Mouse (Mus musculus) cerebellum, adult 11-12 months (tissue): Measurements from ENCODE around the gene Rab6b.
"Not testable (repeated sequence)": the region's sequence is repeated elsewhere in the genome, so short reads cannot be mapped to it uniquely, and the experiment has no call there.

Experiments used
- DNase-seq: peaks from one replicate; pipeline ENCODE4 v3.0.0; 2022

Rab6b gene

GRCm38 (mm10) chr9:103108341-103108798, 3.2 kb upstream of the Rab6b start:
- not testable (repeated sequence) for DNase-seq

- DNase-seq = no peak
Measured at GRCm38 (mm10) chr9:103108943-103109670, 2.5 kb upstream of the Rab6b start.

GRCm38 (mm10) chr9:103109911-103110310, 1.7 kb upstream of the Rab6b start:
- peak; percentile 30 for DNase-seq

GRCm38 (mm10) chr9:103110727-103111501, 673 bp upstream of the Rab6b start:
- no peak for DNase-seq

GRCm38 (mm10) chr9:103112471-103113271, 1.1 kb downstream of the Rab6b start:
- DNase-seq = peak; percentile 82

- DNase-seq = peak; percentile 70
Measured at GRCm38 (mm10) chr9:103113351-103113750, 1.8 kb downstream of the Rab6b start.

GRCm38 (mm10) chr9:103114326-103114725, 2.7 kb downstream of the Rab6b start:
- DNase-seq = no peak

GRCm38 (mm10) chr9:103114901-103115300, 3.3 kb downstream of the Rab6b start:
- DNase-seq = no peak

GRCm38 (mm10) chr9:103116941-103117340, 5.4 kb downstream of the Rab6b start:
- no peak for DNase-seq

- no peak for DNase-seq
Measured at GRCm38 (mm10) chr9:103117495-103117894, 5.9 kb downstream of the Rab6b start.

- no peak for DNase-seq
Measured at GRCm38 (mm10) chr9:103117951-103118350, 6.4 kb downstream of the Rab6b start.

- DNase-seq = no peak
Measured at GRCm38 (mm10) chr9:103118651-103119275, 7.2 kb downstream of the Rab6b start.

GRCm38 (mm10) chr9:103119781-103120180, 8.2 kb downstream of the Rab6b start:
- DNase-seq = no peak

- DNase-seq = no peak
Measured at GRCm38 (mm10) chr9:103120231-103120630, 8.6 kb downstream of the Rab6b start.

GRCm38 (mm10) chr9:103121546-103121945, 10.0 kb downstream of the Rab6b start:
- DNase-seq = no peak

GRCm38 (mm10) chr9:103124746-103125145, 13.2 kb downstream of the Rab6b start:
- no peak for DNase-seq

GRCm38 (mm10) chr9:103133493-103134124, 22.0 kb downstream of the Rab6b start:
- no peak for DNase-seq

GRCm38 (mm10) chr9:103134450-103135030, 23.0 kb downstream of the Rab6b start:
- DNase-seq = peak; percentile 58

GRCm38 (mm10) chr9:103139481-103139880, 27.9 kb downstream of the Rab6b start:
- no peak for DNase-seq

GRCm38 (mm10) chr9:103140384-103140783, 28.8 kb downstream of the Rab6b start:
- no peak for DNase-seq

- no peak for DNase-seq
Measured at GRCm38 (mm10) chr9:103141266-103141665, 29.7 kb downstream of the Rab6b start.

- no peak for DNase-seq
Measured at GRCm38 (mm10) chr9:103143881-103144280, 32.3 kb downstream of the Rab6b start.
